In genomic region chr3:57736419-57737095, GRCm38 (mm10) we compare ENCODE assay signal across 8 mouse cellular contexts. TPM values are rescaled to one million over a fixed set of nuclear protein-coding genes. Genes with fewer than 3 reads are reported as not detected.
DNase-seq lines count a peak whose midpoint lies in the region; ATAC-seq lines count a peak whose summit lies in the region.

No protein-coding gene starts in this region.

- DNase-seq in 3134 (ENCODE audit: extremely low read depth, insufficient read length, low spot score) (peak; percentile 15), 3T3-L1 (ENCODE audit: low read depth, low spot score) (peak; percentile 70)
- DNase-seq in embryonic facial prominence, embryonic 11.5 days (ENCODE audit: low spot score), result peak; percentile 35
- DNase-seq in induced T-regulatory cell, adult 2 months (ENCODE audit: low read depth), result peak; percentile 10
- peak; percentile 12 for DNase-seq in midbrain, embryonic 10.5 days (ENCODE audit: low spot score)
- no peak for DNase-seq in adrenal gland, adult (ENCODE audit: inconsistent age in 2 of 2, low spot score in 1 of 2)
- no peak for DNase-seq in right cerebral cortex, adult 18-20 months
- DNase-seq in thymus, postnatal 25 days, result no peak

- ATAC-seq in embryonic facial prominence, embryonic 11.5 days (replicated peaks; ENCODE audit: insufficient number of reproducible peaks, low FRiP score, low TSS enrichment, low read depth), result no peak

- peak overlapping the region; percentile 81 for H3K27ac ChIP-seq in embryonic facial prominence, embryonic 11.5 days (replicated peaks; ENCODE audit: low read depth, low read length)
- peak overlapping the region; percentile 95 for H3K27ac ChIP-seq in midbrain, embryonic 10.5 days (replicated peaks)

- peak overlapping the region; percentile 69 for H3K4me2 ChIP-seq in embryonic facial prominence, embryonic 11.5 days (ENCODE audit: low read depth, low read length)

- no peaks in the 10 kb centered on the region for H3K9me3 ChIP-seq in embryonic facial prominence, embryonic 11.5 days (replicated peaks; ENCODE audit: control insufficient read depth, low read length)
- H3K9me3 ChIP-seq in midbrain, embryonic 10.5 days (replicated peaks), result no peaks in the 10 kb centered on the region

- no peaks in the 10 kb centered on the region for H3K4me1 ChIP-seq in embryonic facial prominence, embryonic 11.5 days (ENCODE audit: control insufficient read depth, insufficient read depth, low read length)
- H3K4me1 ChIP-seq in midbrain, embryonic 10.5 days, result peaks cover 25% of the 10 kb centered on the region

- no peaks in the 10 kb centered on the region for H3K27me3 ChIP-seq in embryonic facial prominence, embryonic 11.5 days (ENCODE audit: control insufficient read depth, insufficient read depth, low read length)
- H3K27me3 ChIP-seq in midbrain, embryonic 10.5 days (ENCODE audit: low read depth, poor library complexity, severe bottlenecking), result no peaks in the 10 kb centered on the region

- no peaks in the 10 kb centered on the region for H3K36me3 ChIP-seq in embryonic facial prominence, embryonic 11.5 days (replicated peaks; ENCODE audit: control insufficient read depth, insufficient read depth, low read depth, low read length)
- no peaks in the 10 kb centered on the region for H3K36me3 ChIP-seq in midbrain, embryonic 10.5 days

- peak overlapping the region; percentile 85 for H3K9ac ChIP-seq in embryonic facial prominence, embryonic 11.5 days (replicated peaks; ENCODE audit: low read length)

- WGBS in embryonic facial prominence, embryonic 11.5 days, result 2% methylated on average over 13 of the region's 13 CpGs
- 5% methylated on average over 13 of the region's 13 CpGs for whole genome bisulfite sequencing in midbrain, embryonic 10.5 days

- H3K4me3 ChIP-seq in embryonic facial prominence, embryonic 11.5 days (ENCODE audit: low read depth, low read length), result peak overlapping the region; percentile 77
- H3K4me3 ChIP-seq in midbrain, embryonic 10.5 days, result peak overlapping the region; percentile 86

RNA-seq across cellular contexts. Expression of gene Rnf13, which starts 0.7 kb away (rescaled TPM):
- 47.4 and 51.3 TPM in 2 replicates for polyA plus RNA-seq in embryonic facial prominence, embryonic 11.5 days (2014; fragmentation: Nextera tagmentation; extraction: Ambion mirVana)
- 43.9 and 46.5 TPM in 2 replicates for polyA plus RNA-seq in midbrain, embryonic 10.5 days (2016; fragmentation: Nextera tagmentation; extraction: Ambion mirVana)

RNA-seq across cellular contexts. Expression of gene Ankub1, which starts 44.0 kb away (rescaled TPM):
- 0.20 TPM in 1 of 2 replicates, not detected in the other for polyA plus RNA-seq in embryonic facial prominence, embryonic 11.5 days (2014; fragmentation: Nextera tagmentation; extraction: Ambion mirVana)
- 0.17 TPM in 1 of 2 replicates, not detected in the other for polyA plus RNA-seq in midbrain, embryonic 10.5 days (2016; fragmentation: Nextera tagmentation; extraction: Ambion mirVana)

Comparison
In these comparisons a context has a peak if more than half of its experiments do, and no peak if none do; other contexts are left out.
1. DNase-seq: peak in 3134 (single experiment), 3T3-L1 (single experiment), embryonic facial prominence, embryonic 11.5 days (single experiment), induced T-regulatory cell, adult 2 months (single experiment) and midbrain, embryonic 10.5 days (single experiment); none in adrenal gland, adult (0 of 2), right cerebral cortex, adult 18-20 months (single experiment) and thymus, postnatal 25 days (single experiment).